Mouse (Mus musculus) heart, embryonic 11.5 days (tissue): Measurements from ENCODE around the gene Hoxd3. TPM values are rescaled to one million over a fixed set of nuclear protein-coding genes. Genes with fewer than 3 reads are reported as not detected.

Source experiments
- ATAC-seq: fragments of 200-750 bp; cut with Nextera tagmentation; replicated peaks from 2 replicates; pipeline ENCODE4 v1.8.0; 2017; ENCODE audit warnings: moderate library complexity; ENCODE audit not compliant: insufficient number of reproducible peaks, low FRiP score, low TSS enrichment
- H3K27ac ChIP-seq: fragments of 300-500 bp; sonication (generic); 2 replicates; pipeline ENCODE4 v1.5.1; 2014; ENCODE audit warnings: mild to moderate bottlenecking, low read depth, low read length
- H3K27me3 ChIP-seq: fragments of 300-500 bp; sonication (generic); 2 replicates; pipeline ENCODE4 v1.6.1; 2014; ENCODE audit warnings: mild to moderate bottlenecking, low read length, mixed read lengths; ENCODE audit not compliant: control insufficient read depth, insufficient read depth
- H3K36me3 ChIP-seq: fragments of 300-500 bp; sonication (generic); 2 replicates; pipeline ENCODE4 v1.6.1; 2014; ENCODE audit warnings: mild to moderate bottlenecking, low read length, moderate library complexity, mixed read lengths; ENCODE audit not compliant: control insufficient read depth, insufficient read depth
- H3K4me1 ChIP-seq: fragments of 300-500 bp; sonication (generic); 2 replicates; pipeline ENCODE4 v1.6.1; 2014; ENCODE audit warnings: low read length; ENCODE audit not compliant: control insufficient read depth, insufficient read depth
- H3K4me2 ChIP-seq: fragments of 300-500 bp; sonication (generic); 2 replicates; pipeline ENCODE4 v1.6.1; 2014; ENCODE audit warnings: mild to moderate bottlenecking, moderate library complexity
- H3K4me3 ChIP-seq: fragments of 300-500 bp; sonication (generic); 2 replicates; pipeline ENCODE4 v1.5.1; 2014; ENCODE audit warnings: low read depth, low read length
- H3K9ac ChIP-seq: fragments of 300-500 bp; sonication (generic); 2 replicates; pipeline ENCODE4 v1.6.1; 2014; ENCODE audit warnings: mild to moderate bottlenecking, low read depth, low read length, moderate library complexity
- H3K9me3 ChIP-seq: fragments of 300-500 bp; sonication (generic); replicated peaks from 2 replicates; pipeline ENCODE4 v1.6.1; 2016; ENCODE audit warnings: low read length; ENCODE audit not compliant: control insufficient read depth
- WGBS: fragments of 180-500 bp; shearing (Covaris S2); extraction: QIAGEN DNeasy Blood & Tissue Kit; methylation state at CpG from one replicate; pipeline ENCODE4 v1.1.7; 2014; ENCODE audit not compliant: insufficient replicate concordance; 5-methylcytosine and 5-hydroxymethylcytosine counted together
- polyA plus RNA-seq: library from polyadenylated mRNA; unstranded; fragments of >200 nt; fragmentation: Nextera tagmentation; extraction: Ambion mirVana; gene quantifications from 2 replicates; pipeline ENCODE4 v1.2.1, GENCODE M21; 2014

The Hoxd3 gene
- 2.0 and 3.1 TPM in 2 replicates for polyA plus RNA-seq

GRCm38 (mm10) chr2:74711721-74712621 is at the start of gene Hoxd3, which contains the start of gene Hoxd4:
Gene Hoxd3 (plus strand): TSS chr2:74711927.
Gene Hoxd4 (plus strand): TSS chr2:74711929.
- H3K36me3 ChIP-seq, result no peaks in the 10 kb centered on the region

GRCm38 (mm10) chr2:74663291-74663925 is 48.3 kb upstream of the Hoxd3 start:
- no peak overlapping the region for H3K9ac ChIP-seq
- WGBS, result 6% methylated on average over 18 of the region's 18 CpGs
- no peak overlapping the region for H3K27ac ChIP-seq
- H3K36me3 ChIP-seq, result no peaks in the 10 kb centered on the region
- H3K9me3 ChIP-seq, result no peaks in the 10 kb centered on the region
- no peak for ATAC-seq
- no peak overlapping the region for H3K4me3 ChIP-seq
- H3K4me1 ChIP-seq, result peaks cover 7% of the 10 kb centered on the region; the same call in 1 of the 2 replicates
- peaks cover 94% of the 10 kb centered on the region for H3K27me3 ChIP-seq
- H3K4me2 ChIP-seq, result no peak overlapping the region

More at GRCm38 (mm10) chr2:74711721-74712621, at the start of gene Hoxd3, which contains the start of gene Hoxd4:
- Histone ChIP-seq H3K4me1 (peaks cover 5% of the 10 kb centered on the region; the same call in 1 of the 2 replicates), H3K9ac (no peak within 1 kb of the TSS), H3K27ac (no peak within 1 kb of the TSS), H3K27me3 (peaks cover 93% of the 10 kb centered on the region), H3K4me2 (peak within 1 kb of the TSS; percentile 66), H3K9me3 (no peaks in the 10 kb centered on the region), H3K4me3 (peak within 1 kb of the TSS; percentile 40)
- WGBS, result under 1% methylated on average over 65 of the region's 65 CpGs
- ATAC-seq, result 0 out of 2 replicates have a peak, but pooled peaks have one; percentile 18

DNA sequence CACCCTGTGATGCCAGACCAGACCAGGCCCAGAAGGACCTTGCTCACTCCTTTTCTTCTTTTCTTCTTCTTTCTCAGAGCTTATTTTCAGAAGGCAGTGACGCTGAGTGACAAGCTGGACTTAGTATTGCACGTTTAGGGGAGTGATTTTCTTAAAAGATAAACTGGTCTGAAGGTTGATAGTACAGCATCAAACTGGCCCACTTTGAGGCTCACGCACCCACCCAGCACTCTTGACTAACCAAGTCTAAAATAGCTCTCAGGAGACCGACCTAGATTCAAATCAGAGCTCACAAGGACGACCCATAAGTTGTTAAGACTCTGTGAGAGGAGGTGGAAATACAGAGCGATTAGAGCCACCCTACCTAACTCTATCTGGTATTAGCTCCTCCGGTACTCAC is 45.3 kb upstream of the Hoxd3 start:
- H3K4me3 ChIP-seq, result no peak overlapping the region
- no peak overlapping the region for H3K9ac ChIP-seq
- H3K4me2 ChIP-seq, result no peak overlapping the region
- 3% methylated on average over 7 of the region's 7 CpGs for WGBS
- ATAC-seq, result no peak
- H3K4me1 ChIP-seq, result peaks cover 10% of the 10 kb centered on the region; the same call in 1 of the 2 replicates
- H3K36me3 ChIP-seq, result no peaks in the 10 kb centered on the region
- H3K27me3 ChIP-seq, result peaks cover 89% of the 10 kb centered on the region
- no peaks in the 10 kb centered on the region for H3K9me3 ChIP-seq
- H3K27ac ChIP-seq, result no peak overlapping the region

- H3K9ac ChIP-seq, result no peak overlapping the region
- no peak overlapping the region for H3K27ac ChIP-seq
- no peaks in the 10 kb centered on the region for H3K36me3 ChIP-seq
- H3K9me3 ChIP-seq, result no peaks in the 10 kb centered on the region
- 2% methylated on average over 36 of the region's 36 CpGs for WGBS
- peaks cover 10% of the 10 kb centered on the region; the same call in 1 of the 2 replicates for H3K4me1 ChIP-seq
- peak overlapping the region; percentile 63 for H3K4me2 ChIP-seq
- H3K27me3 ChIP-seq, result peaks cover 89% of the 10 kb centered on the region
- H3K4me3 ChIP-seq, result no peak overlapping the region; the same call in 1 of the 2 replicates
- ATAC-seq, result no peak
Observed at GRCm38 (mm10) chr2:74667191-74667841, 44.4 kb upstream of the Hoxd3 start.

- Histone ChIP-seq H3K9ac (no peak within 1 kb of the TSS), H3K36me3 (no peaks in the 10 kb centered on the region), H3K9me3 (no peaks in the 10 kb centered on the region), H3K27ac (no peak within 1 kb of the TSS), H3K4me2 (peak within 1 kb of the TSS; percentile 63), H3K27me3 (peaks cover 88% of the 10 kb centered on the region), H3K4me1 (peaks cover 10% of the 10 kb centered on the region; the same call in 1 of the 2 replicates), H3K4me3 (peak within 1 kb of the TSS; percentile 42)
- ATAC-seq, result no peak
- WGBS, result 0% methylated on average over 11 of the region's 51 CpGs
Observed at GRCm38 (mm10) chr2:74667842-74668357, 43.8 kb upstream of the Hoxd3 start, which contains the start of gene Hoxd13. Gene Hoxd13 (plus strand): TSS chr2:74668310.

- H3K9me3 ChIP-seq, result no peaks in the 10 kb centered on the region
- WGBS, result under 1% methylated on average over 64 of the region's 74 CpGs
- H3K27ac ChIP-seq, result no peak overlapping the region
- ATAC-seq, result no peak
- peaks cover 88% of the 10 kb centered on the region for H3K27me3 ChIP-seq
- peak overlapping the region; percentile 42 for H3K4me3 ChIP-seq
- H3K4me2 ChIP-seq, result peak overlapping the region; percentile 63
- H3K9ac ChIP-seq, result no peak overlapping the region
- H3K36me3 ChIP-seq, result no peaks in the 10 kb centered on the region
- H3K4me1 ChIP-seq, result peaks cover 10% of the 10 kb centered on the region; the same call in 1 of the 2 replicates
Observed at GRCm38 (mm10) chr2:74668370-74669229, 43.1 kb upstream of the Hoxd3 start.

DNA sequence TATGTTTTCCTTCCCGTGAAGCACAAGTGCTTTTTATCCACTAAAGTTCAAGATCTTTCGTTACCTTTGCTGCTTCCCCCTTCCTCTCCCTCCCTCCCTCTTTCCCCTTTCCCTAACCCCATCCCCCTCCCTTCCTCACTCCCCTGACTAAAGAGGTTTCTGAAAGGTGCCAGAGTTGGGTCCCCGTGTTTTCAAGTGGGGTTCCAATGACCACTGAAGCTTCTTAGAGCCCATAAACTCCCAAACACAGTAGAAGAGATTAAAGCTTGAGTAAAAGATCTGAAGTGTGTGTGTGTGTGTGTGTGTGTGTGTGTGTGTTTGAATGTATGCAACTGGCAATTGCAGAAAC is 42.5 kb upstream of the Hoxd3 start:
- Histone ChIP-seq H3K9ac (no peak overlapping the region), H3K9me3 (no peaks in the 10 kb centered on the region), H3K27ac (no peak overlapping the region)

More for the DNA sequence above, 42.5 kb upstream of the Hoxd3 start:
- H3K4me2 ChIP-seq, result no peak overlapping the region
- H3K4me3 ChIP-seq, result no peak overlapping the region
- H3K4me1 ChIP-seq, result peaks cover 10% of the 10 kb centered on the region; the same call in 1 of the 2 replicates
- no peaks in the 10 kb centered on the region for H3K36me3 ChIP-seq
- 1% methylated on average over 3 of the region's 3 CpGs for WGBS
- peaks cover 88% of the 10 kb centered on the region for H3K27me3 ChIP-seq
- no peak for ATAC-seq
